Mouse (Mus musculus): ENCODE measurements around the gene Nrxn1.

- TF ChIP-seq POLR2A (IDR thresholded peaks at IDR 0.05; ENCODE audit: insufficient read length, low read depth) (no peak), MAX (IDR thresholded peaks at IDR 0.05; ENCODE audit: low read depth) (no peak), MYOG (IDR thresholded peaks at IDR 0.05; ENCODE audit: control insufficient read depth in 1 of 3, insufficient read depth in 1 of 3, insufficient read length in 2 of 3, low read depth in 2 of 3) (no peak), TCF3 (IDR thresholded peaks at IDR 0.05; ENCODE audit: insufficient read length, low read depth) (no peak), USF1 (IDR thresholded peaks at IDR 0.05; ENCODE audit: low read depth) (no peak)
These were observed 6.5 kb downstream of the Nrxn1 start for GRCm38 (mm10) chr17:91086412-91086811.
